Mouse (Mus musculus): ENCODE measurements around the gene Chrnb2. TPM values are rescaled to one million over a fixed set of nuclear protein-coding genes. Genes with fewer than 3 reads are reported as not detected.
A peak's percentile ranks its signal among the peaks of the same experiment; 100 is the strongest.

Chrnb2 gene
- 0.26 and 0.31 TPM in 2 replicates for polyA plus RNA-seq (2016; fragmentation: Nextera tagmentation; extraction: Ambion mirVana)

- Histone ChIP-seq H3K27me3 (replicated peaks) (peaks cover 55% of the 10 kb centered on the region), H3K36me3 (no peaks in the 10 kb centered on the region), H3K4me3 (no peak within 1 kb of the TSS), H3K9ac (no peak within 1 kb of the TSS), H3K9me3 (replicated peaks) (no peaks in the 10 kb centered on the region), H3K4me2 (peak within 1 kb of the TSS; percentile 41), H3K4me1 (0 out of 2 replicates have a peak, but pooled peaks cover 3% of the 10 kb centered on the region), H3K27ac (no peak within 1 kb of the TSS)
- 3% methylated on average over 36 of the region's 36 CpGs for WGBS (ENCODE audit: insufficient replicate concordance)
- ATAC-seq = peak; percentile 70
Observed at GRCm38 (mm10) chr3:89764119-89764724, at the start of gene Chrnb2. TSS of gene Chrnb2 (minus strand) at chr3:89764632.

- Histone ChIP-seq H3K9ac (no peak overlapping the region), H3K4me1 (peaks cover 10% of the 10 kb centered on the region), H3K9me3 (replicated peaks) (no peaks in the 10 kb centered on the region), H3K27ac (no peak overlapping the region), H3K36me3 (no peaks in the 10 kb centered on the region), H3K4me2 (no peak overlapping the region), H3K4me3 (no peak overlapping the region), H3K27me3 (replicated peaks) (peaks cover 33% of the 10 kb centered on the region)
- WGBS (ENCODE audit: insufficient replicate concordance) = 66% methylated on average over 7 of the region's 7 CpGs
- ATAC-seq = no peak
Observed at GRCm38 (mm10) chr3:89814051-89814450, 49.6 kb upstream of the Chrnb2 start.

GRCm38 (mm10) chr3:89812166-89812565, 47.7 kb upstream of the Chrnb2 start:
- no peak overlapping the region for H3K4me3 ChIP-seq

GRCm38 (mm10) chr3:89810841-89811240, 46.4 kb upstream of the Chrnb2 start:
- Histone ChIP-seq H3K27me3 (replicated peaks) (peaks cover 24% of the 10 kb centered on the region), H3K4me1 (peaks cover 29% of the 10 kb centered on the region), H3K27ac (no peak overlapping the region), H3K36me3 (no peaks in the 10 kb centered on the region), H3K4me2 (no peak overlapping the region), H3K9me3 (replicated peaks) (no peaks in the 10 kb centered on the region), H3K9ac (no peak overlapping the region), H3K4me3 (no peak overlapping the region)
- ATAC-seq = no peak

More at GRCm38 (mm10) chr3:89812166-89812565, 47.7 kb upstream of the Chrnb2 start:
- Histone ChIP-seq H3K9ac (no peak overlapping the region), H3K27me3 (replicated peaks) (peaks cover 33% of the 10 kb centered on the region), H3K36me3 (no peaks in the 10 kb centered on the region), H3K9me3 (replicated peaks) (no peaks in the 10 kb centered on the region), H3K4me2 (no peak overlapping the region), H3K27ac (no peak overlapping the region), H3K4me1 (peaks cover 25% of the 10 kb centered on the region)
- WGBS (ENCODE audit: insufficient replicate concordance) = 55% methylated on average over 3 of the region's 3 CpGs
- no peak for ATAC-seq

GRCm38 (mm10) chr3:89808638-89809037, 44.2 kb upstream of the Chrnb2 start:
- H3K27ac ChIP-seq = peak overlapping the region; percentile 96
- peak overlapping the region; percentile 67 for H3K4me2 ChIP-seq
- ATAC-seq = peak; percentile 94
- no peaks in the 10 kb centered on the region for H3K9me3 ChIP-seq (replicated peaks)
- H3K27me3 ChIP-seq (replicated peaks) = peaks cover 9% of the 10 kb centered on the region; the same call in 1 of the 2 replicates
- no peaks in the 10 kb centered on the region for H3K36me3 ChIP-seq
- H3K9ac ChIP-seq = peak overlapping the region; percentile 49
- WGBS (ENCODE audit: insufficient replicate concordance) = 28% methylated on average over 9 of the region's 9 CpGs
- peaks cover 29% of the 10 kb centered on the region for H3K4me1 ChIP-seq
- H3K4me3 ChIP-seq = peak overlapping the region; percentile 26

- H3K4me1 ChIP-seq = peaks cover 29% of the 10 kb centered on the region
- peak overlapping the region; percentile 96 for H3K27ac ChIP-seq
- ATAC-seq = peak; percentile 89
- peaks cover 9% of the 10 kb centered on the region; the same call in 1 of the 2 replicates for H3K27me3 ChIP-seq (replicated peaks)
- peak overlapping the region; percentile 49; the same call in 1 of the 2 replicates for H3K9ac ChIP-seq
- peak overlapping the region; percentile 67 for H3K4me2 ChIP-seq
- WGBS (ENCODE audit: insufficient replicate concordance) = 49% methylated on average over 5 of the region's 5 CpGs
- H3K9me3 ChIP-seq (replicated peaks) = no peaks in the 10 kb centered on the region
- H3K36me3 ChIP-seq = no peaks in the 10 kb centered on the region
- peak overlapping the region; percentile 26 for H3K4me3 ChIP-seq
Observed at GRCm38 (mm10) chr3:89807881-89808280, 43.4 kb upstream of the Chrnb2 start.

GRCm38 (mm10) chr3:89807171-89807570, 42.7 kb upstream of the Chrnb2 start:
- H3K9ac ChIP-seq = no peak overlapping the region
- H3K9me3 ChIP-seq (replicated peaks) = no peaks in the 10 kb centered on the region
- 87% methylated on average over 3 of the region's 3 CpGs for WGBS (ENCODE audit: insufficient replicate concordance)
- H3K4me3 ChIP-seq = no peak overlapping the region
- H3K4me1 ChIP-seq = peaks cover 29% of the 10 kb centered on the region
- ATAC-seq = no peak
- peaks cover 2% of the 10 kb centered on the region; the same call in 1 of the 2 replicates for H3K27me3 ChIP-seq (replicated peaks)
- no peak overlapping the region for H3K4me2 ChIP-seq
- peak overlapping the region; percentile 38; the same call in 1 of the 2 replicates for H3K27ac ChIP-seq
- H3K36me3 ChIP-seq = no peaks in the 10 kb centered on the region

- H3K9me3 ChIP-seq (replicated peaks) = no peaks in the 10 kb centered on the region
- H3K4me3 ChIP-seq = no peak overlapping the region
- no peak for ATAC-seq
- H3K27ac ChIP-seq = no peak overlapping the region
- H3K36me3 ChIP-seq = no peaks in the 10 kb centered on the region
- no peak overlapping the region for H3K9ac ChIP-seq
- no peak overlapping the region for H3K4me2 ChIP-seq
- WGBS (ENCODE audit: insufficient replicate concordance) = 82% methylated on average over 2 of the region's 2 CpGs
- H3K4me1 ChIP-seq = peaks cover 29% of the 10 kb centered on the region
- no peaks in the 10 kb centered on the region for H3K27me3 ChIP-seq (replicated peaks)
Observed at GRCm38 (mm10) chr3:89806751-89807150, 42.3 kb upstream of the Chrnb2 start.

GRCm38 (mm10) chr3:89805179-89805578, 40.7 kb upstream of the Chrnb2 start:
- peaks cover 29% of the 10 kb centered on the region for H3K4me1 ChIP-seq
- 59% methylated on average over 4 of the region's 4 CpGs for WGBS (ENCODE audit: insufficient replicate concordance)
- no peak overlapping the region for H3K27ac ChIP-seq
- H3K4me3 ChIP-seq = no peak overlapping the region
- no peaks in the 10 kb centered on the region for H3K27me3 ChIP-seq (replicated peaks)
- no peaks in the 10 kb centered on the region for H3K9me3 ChIP-seq (replicated peaks)
- H3K36me3 ChIP-seq = no peaks in the 10 kb centered on the region
- H3K4me2 ChIP-seq = no peak overlapping the region
- H3K9ac ChIP-seq = no peak overlapping the region
- ATAC-seq = no peak

GRCm38 (mm10) chr3:89802876-89803275, 38.4 kb upstream of the Chrnb2 start:
- WGBS (ENCODE audit: insufficient replicate concordance) = 64% methylated on average over 15 of the region's 15 CpGs
- Histone ChIP-seq H3K27me3 (replicated peaks) (no peaks in the 10 kb centered on the region), H3K4me3 (no peak overlapping the region), H3K27ac (no peak overlapping the region), H3K4me2 (no peak overlapping the region), H3K36me3 (no peaks in the 10 kb centered on the region), H3K9ac (no peak overlapping the region), H3K4me1 (peaks cover 15% of the 10 kb centered on the region), H3K9me3 (replicated peaks) (no peaks in the 10 kb centered on the region)
- ATAC-seq = no peak

GRCm38 (mm10) chr3:89801507-89801847, 37.0 kb upstream of the Chrnb2 start:
- Histone ChIP-seq H3K4me3 (no peak overlapping the region), H3K9me3 (replicated peaks) (no peaks in the 10 kb centered on the region), H3K4me1 (peaks cover 4% of the 10 kb centered on the region; the same call in 1 of the 2 replicates), H3K27me3 (replicated peaks) (0 out of 2 replicates have a peak, but pooled peaks cover under 1% of the 10 kb centered on the region), H3K27ac (no peak overlapping the region), H3K4me2 (no peak overlapping the region), H3K36me3 (no peaks in the 10 kb centered on the region), H3K9ac (no peak overlapping the region)
- no peak for ATAC-seq
- 11% methylated on average over 3 of the region's 3 CpGs for WGBS (ENCODE audit: insufficient replicate concordance)

GRCm38 (mm10) chr3:89800774-89801506, 36.5 kb upstream of the Chrnb2 start:
- Histone ChIP-seq H3K4me3 (no peak overlapping the region), H3K27ac (no peak overlapping the region), H3K9ac (no peak overlapping the region), H3K4me1 (peaks cover 4% of the 10 kb centered on the region; the same call in 1 of the 2 replicates), H3K9me3 (replicated peaks) (no peaks in the 10 kb centered on the region), H3K36me3 (no peaks in the 10 kb centered on the region), H3K27me3 (replicated peaks) (0 out of 2 replicates have a peak, but pooled peaks cover 3% of the 10 kb centered on the region), H3K4me2 (no peak overlapping the region)
- ATAC-seq = no peak
- 57% methylated on average over 5 of the region's 5 CpGs for WGBS (ENCODE audit: insufficient replicate concordance)

Data from liver, embryonic 12.5 days (tissue).